In the genomic region with DNA sequence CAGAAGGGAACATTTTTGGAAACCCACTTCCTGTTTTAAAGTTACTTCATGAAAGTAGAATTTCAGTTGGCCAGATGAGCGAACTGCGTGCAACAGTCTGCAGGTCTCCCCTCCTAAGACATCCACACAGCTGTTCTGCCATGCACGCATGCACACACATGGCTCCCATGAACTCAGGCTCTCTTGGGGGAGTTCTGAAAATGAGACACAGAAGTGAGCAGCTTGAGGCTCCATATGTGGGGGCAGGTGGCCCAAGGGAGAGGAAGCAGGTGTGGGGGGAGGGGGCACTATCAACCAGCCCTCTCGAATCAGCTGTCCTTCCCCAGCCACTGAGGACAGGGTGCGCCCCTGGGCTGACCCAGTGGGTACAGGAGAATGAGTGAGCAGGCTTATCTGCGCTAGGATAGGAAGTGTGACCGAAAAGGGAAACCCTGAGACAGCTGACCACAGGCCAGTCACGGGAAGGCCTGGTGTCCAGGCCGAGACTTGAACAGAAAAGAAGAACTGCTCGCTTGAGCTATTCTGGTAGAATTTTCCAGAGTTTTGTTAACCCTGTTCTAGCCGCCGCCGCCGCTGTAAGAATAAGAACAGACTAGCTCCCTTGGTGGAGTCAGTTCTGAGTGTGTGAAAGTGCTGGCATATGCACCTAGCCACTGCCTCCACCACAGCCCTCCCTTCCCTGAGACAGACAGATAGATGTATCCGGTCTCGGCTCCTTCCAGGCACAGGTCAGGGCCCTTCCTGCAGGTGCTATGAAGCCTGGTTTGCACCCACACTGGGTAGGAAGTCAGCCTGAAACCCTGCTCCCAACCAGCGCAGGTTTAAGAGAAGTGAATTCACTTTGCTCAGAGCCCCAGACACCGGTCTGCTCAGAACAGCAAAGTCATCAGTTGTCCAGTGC, we compare ENCODE assay signal across 8 mouse cellular contexts. TPM values are rescaled to one million over a fixed set of nuclear protein-coding genes. Genes with fewer than 3 reads are reported as not detected.
DNase-seq lines count a peak whose midpoint lies in the region; ATAC-seq and TF ChIP-seq lines count a peak whose summit lies in the region.

No protein-coding gene starts in this region.

- DNase-seq in left cerebral cortex, postnatal 10 days (ENCODE audit: extremely low spot score in 1 of 2, low spot score in 2 of 2) = peak; percentile 33 to 54
- DNase-seq in left cerebral cortex, adult 18-20 months (ENCODE audit: low spot score in 2 of 2) = no peak
- peak; percentile 46 for DNase-seq in embryonic facial prominence, embryonic 14.5 days (ENCODE audit: low spot score)
- DNase-seq in cerebellum, adult 8-10 months = no peak
- no peak for DNase-seq in embryo, embryonic 11 days

- H3K4me1 ChIP-seq in embryonic facial prominence, embryonic 14.5 days (ENCODE audit: control insufficient read depth, insufficient read depth, low read length) = peaks cover 14% of the 10 kb centered on the region
- H3K4me1 ChIP-seq in intestine, postnatal 0 days (replicated peaks; ENCODE audit: control insufficient read depth, insufficient read depth, low read length) = no peaks in the 10 kb centered on the region
- no peaks in the 10 kb centered on the region for H3K4me1 ChIP-seq in midbrain, embryonic 16.5 days (ENCODE audit: control insufficient read depth, insufficient read depth, low read length)

- intact Hi-C loops in left cerebral cortex, postnatal 10 days (cut with DNase I) = no loop called here

- H3K9ac ChIP-seq in embryonic facial prominence, embryonic 14.5 days (ENCODE audit: low read depth, low read length) = no peak overlapping the region
- no peak overlapping the region for H3K9ac ChIP-seq in intestine, postnatal 0 days (ENCODE audit: low read depth, low read length)
- no peak overlapping the region for H3K9ac ChIP-seq in midbrain, embryonic 16.5 days (ENCODE audit: low read depth, low read length)

- no peak overlapping the region; the same call in 1 of the 2 replicates for H3K27ac ChIP-seq in embryonic facial prominence, embryonic 14.5 days (replicated peaks; ENCODE audit: low read depth, low read length)
- H3K27ac ChIP-seq in intestine, postnatal 0 days (ENCODE audit: low read depth, low read length) = 0 out of 2 replicates have a peak overlapping the region, but pooled peaks have one; percentile 15
- H3K27ac ChIP-seq in midbrain, embryonic 16.5 days (ENCODE audit: low read length) = no peak overlapping the region

- no peaks in the 10 kb centered on the region for H3K27me3 ChIP-seq in embryonic facial prominence, embryonic 14.5 days (replicated peaks; ENCODE audit: control insufficient read depth, insufficient read depth, low read length)
- H3K27me3 ChIP-seq in intestine, postnatal 0 days (replicated peaks; ENCODE audit: control insufficient read depth, insufficient read depth, low read length) = no peaks in the 10 kb centered on the region
- no peaks in the 10 kb centered on the region for H3K27me3 ChIP-seq in midbrain, embryonic 16.5 days (ENCODE audit: control insufficient read depth, insufficient read depth, low read depth, low read length)

- no peaks in the 10 kb centered on the region for H3K9me3 ChIP-seq in embryonic facial prominence, embryonic 14.5 days (ENCODE audit: control insufficient read depth, low read length)
- H3K9me3 ChIP-seq in intestine, postnatal 0 days (ENCODE audit: control insufficient read depth) = no peaks in the 10 kb centered on the region
- H3K9me3 ChIP-seq in midbrain, embryonic 16.5 days (replicated peaks; ENCODE audit: control insufficient read depth, low read length, poor library complexity, severe bottlenecking) = no peaks in the 10 kb centered on the region

- no peaks in the 10 kb centered on the region for H3K36me3 ChIP-seq in embryonic facial prominence, embryonic 14.5 days (ENCODE audit: control insufficient read depth, insufficient read depth, low read length)
- no peaks in the 10 kb centered on the region for H3K36me3 ChIP-seq in intestine, postnatal 0 days (ENCODE audit: control insufficient read depth, insufficient read depth)
- no peaks in the 10 kb centered on the region for H3K36me3 ChIP-seq in midbrain, embryonic 16.5 days (ENCODE audit: control insufficient read depth, insufficient read depth, low read length)

- WGBS in embryonic facial prominence, embryonic 14.5 days = 63% methylated on average over 18 of the region's 18 CpGs
- WGBS in intestine, postnatal 0 days = 74% methylated on average over 18 of the region's 18 CpGs
- WGBS in midbrain, embryonic 16.5 days = 87% methylated on average over 18 of the region's 18 CpGs

- no peak for TF ChIP-seq CTCF in intestine, postnatal 0 days (IDR thresholded peaks at IDR 0.05; ENCODE audit: low read depth)

- H3K4me2 ChIP-seq in embryonic facial prominence, embryonic 14.5 days (ENCODE audit: low read depth, low read length) = no peak overlapping the region
- H3K4me2 ChIP-seq in intestine, postnatal 0 days (replicated peaks; ENCODE audit: low read depth) = no peak overlapping the region
- H3K4me2 ChIP-seq in midbrain, embryonic 16.5 days (ENCODE audit: low read length) = no peak overlapping the region

- H3K4me3 ChIP-seq in embryonic facial prominence, embryonic 14.5 days (ENCODE audit: low read depth, low read length) = no peak overlapping the region
- no peak overlapping the region for H3K4me3 ChIP-seq in intestine, postnatal 0 days (ENCODE audit: low read depth, low read length)
- H3K4me3 ChIP-seq in midbrain, embryonic 16.5 days (ENCODE audit: low read depth, low read length) = no peak overlapping the region

- ATAC-seq in embryonic facial prominence, embryonic 14.5 days (ENCODE audit: low read depth) = peak; percentile 81; the same call in 1 of the 2 replicates
- peak; percentile 19; the same call in 1 of the 2 replicates for ATAC-seq in intestine, postnatal 0 days
- ATAC-seq in monocyte, adult 5-6 weeks (replicated peaks; ENCODE audit: insufficient number of reproducible peaks, low FRiP score, low TSS enrichment, poor library complexity, severe bottlenecking) = peak; percentile 87
- ATAC-seq in midbrain, embryonic 16.5 days = no peak

RNA-seq across cellular contexts. Expression of a gene that starts 26.2 kb away (rescaled TPM):
- total RNA-seq in left cerebral cortex, postnatal 10 days (2021) = 10 to 100 TPM; 46.4 to 50.8 TPM
- total RNA-seq in left cerebral cortex, adult 18-20 months (2021) = 10 to 100 TPM; 49.5 to 52.5 TPM
- 15.8 and 20.7 TPM in 2 replicates for polyA plus RNA-seq in embryonic facial prominence, embryonic 14.5 days (2014; fragmentation: Nextera tagmentation; extraction: Ambion mirVana)
- 20.9 and 23.8 TPM in 2 replicates for polyA plus RNA-seq in intestine, postnatal 0 days (2015; fragmentation: Nextera tagmentation; extraction: Ambion mirVana)
- total RNA-seq in monocyte, adult 5-6 weeks (2017) = 46.9 to 71.7 TPM (median 48.9 TPM) in 3 replicates
- polyA plus RNA-seq in midbrain, embryonic 16.5 days (2015; fragmentation: Nextera tagmentation; extraction: Ambion mirVana) = 58.4 and 68.6 TPM in 2 replicates

Comparison
In these comparisons a context has a peak if more than half of its experiments do, and no peak if none do; other contexts are left out.
1. DNase-seq: peak in left cerebral cortex, postnatal 10 days (2 of 2) and embryonic facial prominence, embryonic 14.5 days (single experiment); none in left cerebral cortex, adult 18-20 months (0 of 2), cerebellum, adult 8-10 months (single experiment) and embryo, embryonic 11 days (single experiment).